Comparison of ENCODE assay signal across 8 mouse cellular contexts in genomic region chr15:7198816-7199215, GRCm38 (mm10).
DNase-seq lines count a peak whose midpoint lies in the region; ATAC-seq lines count a peak whose summit lies in the region.

No protein-coding gene starts in this region.

- WGBS in heart, embryonic 12.5 days = 48% methylated on average over 2 of the region's 2 CpGs
- WGBS in forebrain, embryonic 13.5 days = 49% methylated on average over 2 of the region's 2 CpGs
- 30% methylated on average over 2 of the region's 2 CpGs for WGBS in midbrain, embryonic 14.5 days

- no peaks in the 10 kb centered on the region for H3K27me3 ChIP-seq in heart, embryonic 12.5 days (replicated peaks)
- no peaks in the 10 kb centered on the region for H3K27me3 ChIP-seq in forebrain, embryonic 13.5 days
- no peaks in the 10 kb centered on the region for H3K27me3 ChIP-seq in midbrain, embryonic 14.5 days (ENCODE audit: control insufficient read depth, insufficient read depth, low read length)

- intact Hi-C loops in heart, postnatal 14 days (cut with DNase I) = no loop called here

- 0 out of 2 replicates have a peak overlapping the region, but pooled peaks have one; percentile 18 for H3K9ac ChIP-seq in heart, embryonic 12.5 days
- no peak overlapping the region for H3K9ac ChIP-seq in forebrain, embryonic 13.5 days
- H3K9ac ChIP-seq in midbrain, embryonic 14.5 days (replicated peaks; ENCODE audit: low read length) = no peak overlapping the region

- H3K4me1 ChIP-seq in heart, embryonic 12.5 days (replicated peaks) = peaks cover 46% of the 10 kb centered on the region
- peaks cover 53% of the 10 kb centered on the region for H3K4me1 ChIP-seq in forebrain, embryonic 13.5 days
- peaks cover 39% of the 10 kb centered on the region for H3K4me1 ChIP-seq in midbrain, embryonic 14.5 days (ENCODE audit: control insufficient read depth, insufficient read depth, low read length)

- no peak for DNase-seq in heart, postnatal 14 days
- peak; percentile 40 to 54 for DNase-seq in kidney, postnatal 4 days
- DNase-seq in midbrain, embryonic 14.5 days = peak; percentile 80
- DNase-seq in thymus, postnatal 10 days (ENCODE audit: low spot score in 2 of 2) = no peak
- DNase-seq in urinary bladder, postnatal 36 days (ENCODE audit: low spot score in 2 of 2) = no peak

- H3K4me2 ChIP-seq in heart, embryonic 12.5 days = no peak overlapping the region
- H3K4me2 ChIP-seq in forebrain, embryonic 13.5 days = no peak overlapping the region
- no peak overlapping the region for H3K4me2 ChIP-seq in midbrain, embryonic 14.5 days (ENCODE audit: low read length)

- no peak overlapping the region for H3K4me3 ChIP-seq in heart, embryonic 12.5 days
- H3K4me3 ChIP-seq in forebrain, embryonic 13.5 days = no peak overlapping the region
- no peak overlapping the region for H3K4me3 ChIP-seq in midbrain, embryonic 14.5 days (replicated peaks; ENCODE audit: low read depth, low read length)

- ATAC-seq in heart, embryonic 12.5 days (ENCODE audit: insufficient number of reproducible peaks, low FRiP score) = no peak
- ATAC-seq in forebrain, embryonic 13.5 days = peak; percentile 79
- ATAC-seq in midbrain, embryonic 14.5 days (ENCODE audit: low FRiP score, low TSS enrichment) = peak; percentile 75
- no peak for ATAC-seq in erythroblast, adult 5-6 weeks (replicated peaks; ENCODE audit: low FRiP score, poor library complexity, severe bottlenecking)

- no peaks in the 10 kb centered on the region for H3K9me3 ChIP-seq in heart, embryonic 12.5 days (replicated peaks)
- H3K9me3 ChIP-seq in forebrain, embryonic 13.5 days (replicated peaks) = no peaks in the 10 kb centered on the region
- no peaks in the 10 kb centered on the region for H3K9me3 ChIP-seq in midbrain, embryonic 14.5 days (ENCODE audit: control insufficient read depth, low read length)

- no peak overlapping the region for H3K27ac ChIP-seq in heart, embryonic 12.5 days (ENCODE audit: poor library complexity, severe bottlenecking)
- peak overlapping the region; percentile 25; the same call in 1 of the 2 replicates for H3K27ac ChIP-seq in forebrain, embryonic 13.5 days
- no peak overlapping the region for H3K27ac ChIP-seq in midbrain, embryonic 14.5 days (replicated peaks; ENCODE audit: low read depth, low read length)

- no peaks in the 10 kb centered on the region for H3K36me3 ChIP-seq in heart, embryonic 12.5 days
- H3K36me3 ChIP-seq in forebrain, embryonic 13.5 days (ENCODE audit: poor library complexity, severe bottlenecking) = no peaks in the 10 kb centered on the region
- H3K36me3 ChIP-seq in midbrain, embryonic 14.5 days (ENCODE audit: control insufficient read depth, insufficient read depth, low read length) = no peaks in the 10 kb centered on the region

Comparison
In these comparisons a context has a peak if more than half of its experiments do, and no peak if none do; other contexts are left out.
1. ATAC-seq: peak in forebrain, embryonic 13.5 days (single experiment) and midbrain, embryonic 14.5 days (single experiment); none in heart, embryonic 12.5 days (single experiment) and erythroblast, adult 5-6 weeks (single experiment).
2. DNase-seq: peak in kidney, postnatal 4 days (2 of 2) and midbrain, embryonic 14.5 days (single experiment); none in heart, postnatal 14 days (0 of 2), thymus, postnatal 10 days (0 of 2) and urinary bladder, postnatal 36 days (0 of 2).